In the genomic region with DNA sequence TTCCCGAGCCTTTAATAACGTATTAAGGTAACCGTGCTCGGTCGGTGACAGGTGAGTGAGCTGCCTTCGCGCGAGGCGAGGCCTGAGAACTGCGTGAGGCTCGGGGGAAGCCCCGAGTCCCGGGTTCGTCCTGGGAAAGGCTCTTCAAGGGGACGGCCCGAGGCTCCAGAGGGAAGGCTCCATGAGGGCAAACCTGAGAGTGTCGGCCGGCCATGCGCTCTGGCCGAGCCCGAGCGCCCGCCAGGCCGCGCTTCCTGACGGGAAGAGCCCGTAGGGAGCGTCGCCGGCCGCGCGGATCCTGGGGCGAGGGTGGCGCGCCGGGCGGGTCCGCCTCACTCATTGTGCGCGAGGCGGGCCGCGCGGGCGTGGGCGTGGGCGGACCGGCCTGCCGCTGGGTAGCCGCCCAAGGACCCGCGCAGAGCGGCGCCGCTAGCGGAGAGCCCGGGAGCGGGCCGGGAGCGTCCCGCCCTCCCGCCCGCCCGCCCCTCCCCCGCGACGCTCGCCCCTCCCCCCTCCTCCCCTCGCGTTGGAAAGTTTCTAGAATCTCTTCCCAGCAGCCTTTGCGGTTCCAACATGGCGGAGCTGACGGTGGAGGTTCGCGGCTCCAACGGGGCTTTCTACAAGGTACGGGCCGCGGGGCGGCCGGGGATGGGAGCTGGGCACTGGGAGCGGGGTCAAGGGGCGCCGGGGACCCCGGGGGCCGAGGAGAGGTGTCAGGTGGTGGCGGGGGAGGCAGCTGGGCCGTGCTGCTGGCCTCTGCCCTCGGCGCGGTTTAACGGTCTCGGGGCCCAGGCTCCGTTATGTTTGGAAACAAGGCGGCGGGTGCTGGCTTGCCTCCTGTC, we compare ENCODE assay signal across 8 mouse cellular contexts. TPM values are rescaled to one million over a fixed set of nuclear protein-coding genes. Genes with fewer than 3 reads are reported as not detected.
DNase-seq lines count a peak whose midpoint lies in the region; ATAC-seq lines count a peak whose summit lies in the region.

A gene (plus strand): TSS at position 404 of the 842 bp plus-strand sequence.

- peak; percentile 82 for DNase-seq in adrenal gland, adult 8-10 months
- peak; percentile 77 for DNase-seq in embryo, embryonic 11.5 days (ENCODE audit: low read depth, low spot score)
- DNase-seq in gastrocnemius, postnatal 36 days: peak; percentile 78 to 83
- peak; percentile 91 for DNase-seq in intestine, embryonic 14.5 days (ENCODE audit: low spot score)
- DNase-seq in left cerebral cortex, postnatal 10 days (ENCODE audit: extremely low spot score in 1 of 2, low spot score in 2 of 2): peak; percentile 74 to 92
- peak; percentile 88 to 89 for DNase-seq in right cerebral cortex, postnatal 10 days (ENCODE audit: low spot score in 2 of 2)
- peak; percentile 88 for DNase-seq in urinary bladder, postnatal 14 days (ENCODE audit: low spot score)

- peak within 1 kb of the TSS; percentile 88 for H3K27ac ChIP-seq in intestine, embryonic 14.5 days (ENCODE audit: low read depth)

- no peaks in the 10 kb centered on the region for H3K27me3 ChIP-seq in intestine, embryonic 14.5 days (replicated peaks; ENCODE audit: control insufficient read depth, insufficient read depth, low read length)

- H3K4me1 ChIP-seq in intestine, embryonic 14.5 days (replicated peaks; ENCODE audit: control insufficient read depth, insufficient read depth, low read length): peaks cover 7% of the 10 kb centered on the region; the same call in 1 of the 2 replicates

- under 1% methylated on average over 54 of the region's 97 CpGs for WGBS in intestine, embryonic 14.5 days

- H3K4me3 ChIP-seq in intestine, embryonic 14.5 days (ENCODE audit: low read depth, low read length): peak within 1 kb of the TSS; percentile 59

- no peaks in the 10 kb centered on the region for H3K36me3 ChIP-seq in intestine, embryonic 14.5 days (ENCODE audit: control insufficient read depth, insufficient read depth, low read length)

- intact Hi-C loops in gastrocnemius, postnatal 36 days (cut with DNase I): no loop called here
- intact Hi-C loops in left cerebral cortex, postnatal 10 days (cut with DNase I): no loop called here

- peak within 1 kb of the TSS; percentile 70 for H3K4me2 ChIP-seq in intestine, embryonic 14.5 days (ENCODE audit: low read length)

- H3K9ac ChIP-seq in intestine, embryonic 14.5 days (ENCODE audit: low read length): peak within 1 kb of the TSS; percentile 92

- 0 out of 2 replicates have a peak, but pooled peaks cover 3% of the 10 kb centered on the region for H3K9me3 ChIP-seq in intestine, embryonic 14.5 days (ENCODE audit: control insufficient read depth, low read length)

- ATAC-seq in intestine, embryonic 14.5 days (replicated peaks; ENCODE audit: low FRiP score, low TSS enrichment, low read depth): peak; percentile 99
- peak; percentile 80 for ATAC-seq in megakaryocyte progenitor cell, adult 5-6 weeks (replicated peaks; ENCODE audit: poor library complexity)

RNA-seq across cellular contexts. Expression of the gene that starts here (rescaled TPM):
- total RNA-seq in adrenal gland, adult 8-10 months (2022): 100 to 1,000 TPM; 113 to 132 (median 124) TPM
- total RNA-seq in gastrocnemius, postnatal 36 days (2021): 100 to 1,000 TPM; 394 to 435 TPM
- 53.6 and 55.0 TPM in 2 replicates for polyA plus RNA-seq in intestine, embryonic 14.5 days (2014; fragmentation: Nextera tagmentation; extraction: Ambion mirVana)
- total RNA-seq in left cerebral cortex, postnatal 10 days (2021): 10 to 100 TPM; 66.0 to 66.3 TPM
- total RNA-seq in megakaryocyte progenitor cell, adult 5-6 weeks (2015): 102 and 118 TPM in 2 replicates
- 167 and 209 TPM in 2 replicates for total RNA-seq in megakaryocyte progenitor cell, adult 5-6 weeks (2017)

Comparison
In these comparisons a context has a peak if more than half of its experiments do, and no peak if none do; other contexts are left out.
1. Peak in every context shown above with its lines: DNase-seq, ATAC-seq, H3K4me3 ChIP-seq and H3K27ac ChIP-seq.